Mouse (Mus musculus) gastrocnemius, postnatal 25 days (tissue): Measurements from ENCODE around the gene Trpc1. TPM values are rescaled to one million over a fixed set of nuclear protein-coding genes. Genes with fewer than 3 reads are reported as not detected.

Source experiments
- total RNA-seq, 2 experiments: library from RNA; stranded (reverse); gene quantifications; 1 replicate in 1 of 2; 2 replicates in 1 of 2; pipeline ENCODE4 v1.2.3; 2021

Trpc1 gene
- total RNA-seq, 2 experiments from 2014 or later: 0.64 to 1.2 TPM

Other genes starting within 250 kb of the Trpc1 start
- gene U2surp, start 238.4 kb downstream of the Trpc1 start, total RNA-seq: 10 to 100 TPM; 22.1 to 22.9 TPM
- 1 to 10 TPM; 4.8 to 5.0 TPM for gene Paqr9, start 190.7 kb downstream of the Trpc1 start, total RNA-seq
- gene Pcolce2, start 112.8 kb downstream of the Trpc1 start, total RNA-seq: 10 to 100 TPM in 1 of 2 experiments, 1 to 10 TPM in 1; 3.4 to 10.3 TPM
- not detected for gene Pls1, start 94.9 kb upstream of the Trpc1 start, total RNA-seq
- 1 to 10 TPM; 3.7 to 4.0 TPM for gene Atr, start 107.2 kb upstream of the Trpc1 start, total RNA-seq
- gene Xrn1, start 204.4 kb upstream of the Trpc1 start, total RNA-seq: 1 to 10 TPM; 8.1 to 9.2 TPM